Mouse (Mus musculus): ENCODE results near the gene Ncf4.
"Not testable (repeated sequence)": the region's sequence is repeated elsewhere in the genome, so short reads cannot be mapped to it uniquely, and the experiment has no call there.

Ncf4 gene

DNA sequence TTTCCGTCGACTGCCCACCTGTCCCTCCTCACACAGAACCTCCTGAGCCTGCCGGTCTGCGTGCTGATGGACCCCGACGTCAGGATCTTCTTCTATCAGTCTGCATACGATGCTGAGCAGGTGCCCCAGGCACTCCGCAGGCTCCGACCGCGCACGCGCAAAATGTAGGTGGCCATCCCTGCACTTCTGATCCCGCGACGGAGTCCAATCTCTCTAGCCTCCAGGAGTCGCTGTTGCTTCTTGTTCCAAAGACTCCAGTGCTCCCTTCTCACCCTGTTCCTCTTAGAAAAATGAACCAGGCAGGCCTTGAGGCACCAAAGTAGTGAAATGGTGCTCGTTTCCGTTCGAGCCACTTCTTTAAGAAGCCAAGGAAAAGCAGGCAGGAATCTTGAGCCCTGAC, 10.2 kb downstream of the Ncf4 start:
- DNase-seq (ENCODE audit: low read depth), result no peak

DNA sequence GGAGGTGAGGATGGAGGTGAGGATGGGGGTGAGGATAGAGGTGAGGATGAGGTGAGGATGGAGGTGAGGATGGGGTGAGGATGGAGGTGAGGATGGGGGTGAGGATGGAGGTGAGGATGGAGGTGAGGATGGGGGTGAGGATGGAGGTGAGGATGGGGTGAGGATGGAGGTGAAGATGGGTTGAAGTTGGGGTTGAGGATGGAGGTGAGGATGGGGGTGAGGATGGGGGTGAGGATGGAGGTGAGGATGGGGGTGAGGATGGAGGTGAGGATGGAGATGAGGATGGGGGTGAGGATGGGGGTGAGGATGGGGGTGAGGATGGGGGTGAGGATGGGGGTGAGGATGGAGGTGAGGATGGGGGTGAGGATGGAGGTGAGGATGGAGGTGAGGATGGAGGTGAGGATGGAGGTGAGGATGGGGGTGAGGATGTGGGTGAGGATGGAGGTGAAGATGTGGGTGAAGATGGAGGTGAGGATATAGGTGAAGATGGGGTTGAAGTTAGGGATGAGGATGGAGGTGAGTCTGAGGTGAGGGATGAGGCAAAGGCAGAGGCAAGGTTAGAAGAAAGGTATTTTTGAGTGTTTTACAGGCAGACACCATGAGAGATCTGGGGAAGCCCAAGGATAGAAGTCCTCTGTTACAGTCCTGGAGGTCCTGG, 12.1 kb downstream of the Ncf4 start:
- DNase-seq (ENCODE audit: low read depth), result not testable (repeated sequence)

DNA sequence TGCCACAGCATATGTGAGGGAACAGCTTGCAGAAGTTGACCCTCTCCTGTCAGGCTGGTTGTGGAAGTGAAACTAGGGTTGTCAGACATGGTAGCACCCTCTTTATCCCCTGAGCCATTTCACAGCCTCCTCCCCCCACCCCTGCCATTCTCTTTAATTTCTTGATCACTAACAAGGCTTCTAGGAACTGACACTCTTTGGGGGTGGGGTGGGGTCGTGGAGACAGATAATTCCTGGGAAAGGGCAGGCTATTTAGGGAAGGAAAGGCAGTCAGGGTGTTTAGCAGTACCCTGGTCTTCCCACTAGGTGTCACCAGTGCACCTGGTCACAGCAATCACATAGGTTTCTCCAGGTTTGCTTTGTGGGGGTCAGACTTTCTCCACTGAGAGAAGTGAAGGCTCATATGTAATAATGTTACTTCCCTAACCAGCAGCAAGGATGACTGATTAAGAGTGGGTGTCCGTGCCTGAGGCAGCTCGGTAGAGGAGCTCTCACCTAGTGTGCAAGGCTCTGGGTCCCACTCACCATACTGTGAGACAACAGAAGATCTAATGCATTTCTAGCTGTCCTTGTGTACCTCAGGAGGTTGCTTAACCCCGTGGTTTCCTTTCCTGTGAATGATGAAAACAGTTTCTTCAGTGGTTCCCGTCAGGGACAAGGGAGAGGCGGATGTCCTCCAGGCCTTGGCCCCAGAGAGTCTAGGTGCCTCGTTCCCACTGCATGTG, 12.9 kb downstream of the Ncf4 start:
- DNase-seq (ENCODE audit: low read depth), result peak; percentile 66

DNA sequence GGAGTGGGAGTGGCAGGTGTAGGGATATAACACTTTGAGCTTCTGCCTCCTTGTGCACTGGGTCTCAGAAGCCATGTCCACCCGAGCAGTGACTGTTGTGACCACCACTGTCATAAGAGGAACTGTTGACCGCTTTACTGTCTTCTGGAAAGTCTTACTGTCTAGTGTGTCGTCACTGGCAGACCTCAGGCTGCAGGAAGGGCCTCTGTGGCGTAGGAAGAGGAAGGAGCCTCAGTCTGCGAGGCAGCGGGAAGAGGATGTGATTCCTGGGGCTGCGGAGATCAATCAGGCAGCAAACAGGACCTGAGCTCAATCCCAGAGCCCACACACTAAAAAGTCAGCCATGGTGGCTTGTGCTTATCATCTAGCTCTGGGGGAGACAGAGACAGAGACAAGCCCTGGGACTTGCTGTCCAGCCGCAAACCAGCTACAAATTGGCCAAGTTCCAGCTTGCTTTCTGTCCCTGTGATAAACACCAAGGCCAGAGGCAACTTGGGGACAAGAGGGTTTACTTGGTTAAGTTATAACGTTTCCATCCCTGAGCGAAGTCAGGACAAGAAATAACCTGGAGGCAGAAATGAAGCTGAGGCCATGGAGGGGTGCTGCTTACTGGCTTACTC, 13.8 kb downstream of the Ncf4 start:
- no peak for DNase-seq (ENCODE audit: low read depth)

DNA sequence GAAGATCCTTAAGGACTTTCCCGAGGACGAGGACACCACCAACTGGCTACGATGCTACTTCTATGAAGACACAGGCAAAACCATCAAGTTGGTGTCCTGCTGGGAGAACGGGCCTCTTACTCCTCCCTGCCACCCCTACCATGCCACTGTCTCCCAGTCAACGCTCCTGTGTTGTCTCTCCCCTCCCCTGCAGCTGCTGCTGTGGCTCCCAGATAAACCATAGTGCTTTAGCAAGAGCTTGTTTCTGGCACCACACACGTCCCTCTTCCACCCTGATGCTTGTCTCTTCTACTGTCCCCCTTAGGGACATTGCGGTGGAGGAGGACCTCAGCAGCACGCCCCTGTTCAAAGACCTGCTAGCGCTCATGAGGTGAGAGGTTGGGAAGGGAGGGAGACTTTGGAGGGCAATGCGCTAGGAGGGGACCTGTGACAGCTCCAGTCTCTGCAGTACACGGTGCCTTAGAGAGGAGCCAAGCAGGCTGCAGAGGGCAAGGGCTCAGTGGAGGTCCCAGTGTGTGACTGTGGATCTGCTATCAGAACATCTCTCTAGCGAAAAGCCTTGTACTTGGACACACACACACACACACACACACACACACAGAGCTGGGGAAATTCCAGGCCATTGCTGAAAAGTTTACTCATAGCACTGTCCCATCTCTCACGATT, 16.2 kb downstream of the Ncf4 start:
- DNase-seq (ENCODE audit: low read depth), result no peak

DNA sequence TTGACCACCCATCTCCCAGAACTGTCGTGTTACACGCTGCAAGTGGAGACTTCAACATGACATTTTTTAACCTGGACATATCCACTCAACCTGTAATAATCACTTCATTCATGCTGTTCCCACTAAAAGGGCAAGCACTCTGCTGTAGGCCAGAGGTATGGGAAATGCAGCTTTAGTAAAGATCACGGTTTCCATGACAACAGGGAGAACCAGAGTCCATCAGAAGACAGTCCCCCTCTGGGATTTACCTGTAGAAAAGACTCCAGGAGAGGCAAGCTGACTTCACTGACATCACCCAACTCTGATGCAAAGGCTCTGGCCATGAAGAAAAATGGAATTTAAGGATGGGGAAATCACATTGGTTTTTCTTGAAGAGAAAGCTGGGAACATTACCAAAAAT, 18.7 kb downstream of the Ncf4 start:
- DNase-seq (ENCODE audit: low read depth), result no peak

DNA sequence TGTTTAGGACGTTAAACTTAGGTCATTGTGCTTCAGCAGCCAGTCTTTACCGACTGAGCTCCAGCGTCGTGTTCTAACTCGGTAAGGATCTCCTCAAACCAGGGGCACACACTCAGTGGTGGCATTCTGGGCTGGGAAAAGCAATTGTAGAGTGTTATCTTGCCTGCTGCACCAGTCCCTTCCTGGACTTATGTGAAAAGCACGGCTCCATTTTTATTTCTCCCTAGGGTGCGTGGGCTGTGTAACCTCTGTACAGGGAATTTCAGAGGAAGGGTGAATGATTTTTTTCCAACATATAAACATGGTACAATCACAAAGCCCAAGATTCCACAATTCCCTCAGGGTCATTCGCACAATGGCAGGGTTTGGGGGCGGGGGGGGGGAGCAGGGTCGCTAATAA, 22.8 kb downstream of the Ncf4 start:
- no peak for DNase-seq (ENCODE audit: low read depth)

DNA sequence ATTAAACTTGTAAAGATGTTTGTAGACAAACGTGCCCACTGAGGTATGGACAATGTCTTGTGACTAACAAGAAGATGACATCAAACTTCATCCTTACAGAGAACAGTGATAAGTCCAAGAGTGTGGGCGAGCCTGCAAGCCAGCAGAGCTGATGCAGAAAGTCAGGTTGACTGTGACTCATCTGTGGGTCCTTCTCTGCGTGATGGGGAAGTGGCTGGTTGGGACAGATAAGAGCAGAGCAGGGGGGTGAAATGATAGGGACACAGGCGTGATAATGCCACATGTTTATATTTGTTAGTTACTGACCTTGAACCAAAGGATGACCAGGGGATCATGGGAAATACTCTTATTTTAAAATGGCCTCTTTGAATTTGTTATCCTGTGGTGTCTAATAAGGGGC, 23.3 kb downstream of the Ncf4 start:
- no peak for DNase-seq (ENCODE audit: low read depth)

DNA sequence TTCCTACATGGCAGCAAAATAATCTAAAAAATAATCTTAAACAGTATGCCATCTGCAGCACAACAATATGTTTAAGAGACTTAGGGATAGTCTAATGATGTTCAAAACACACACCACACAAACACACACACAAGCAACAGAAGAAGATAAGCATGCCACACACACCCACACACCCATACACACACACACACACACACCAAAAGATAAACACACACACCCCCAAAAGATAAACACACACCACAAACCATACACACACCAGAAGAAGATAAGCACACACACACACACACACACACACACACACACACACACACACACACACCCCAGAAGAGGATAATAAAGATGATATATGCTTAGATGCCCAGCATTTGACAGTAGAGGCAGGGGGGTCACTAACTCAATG, 26.6 kb downstream of the Ncf4 start:
- DNase-seq (ENCODE audit: low read depth), result no peak

DNA sequence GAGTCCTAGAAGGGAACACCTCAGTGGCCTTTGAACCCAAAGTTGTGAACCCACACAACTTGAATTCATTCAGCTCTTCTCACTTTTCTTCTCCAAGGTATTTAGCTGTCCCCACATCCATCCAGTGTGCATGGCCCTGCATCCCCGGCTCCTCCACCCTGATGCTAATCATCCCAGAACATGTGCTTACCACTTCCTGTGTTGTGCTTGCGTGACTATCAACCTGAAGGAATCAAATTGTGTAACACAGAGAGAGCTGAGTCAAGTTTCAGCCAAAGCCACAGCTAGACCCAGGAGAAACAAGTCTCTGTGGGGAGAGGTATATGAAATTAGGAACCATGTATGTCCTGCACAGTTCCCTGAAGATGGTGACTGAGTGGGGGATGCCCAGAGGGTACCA, 33.7 kb downstream of the Ncf4 start:
- no peak for DNase-seq (ENCODE audit: low read depth)

DNA sequence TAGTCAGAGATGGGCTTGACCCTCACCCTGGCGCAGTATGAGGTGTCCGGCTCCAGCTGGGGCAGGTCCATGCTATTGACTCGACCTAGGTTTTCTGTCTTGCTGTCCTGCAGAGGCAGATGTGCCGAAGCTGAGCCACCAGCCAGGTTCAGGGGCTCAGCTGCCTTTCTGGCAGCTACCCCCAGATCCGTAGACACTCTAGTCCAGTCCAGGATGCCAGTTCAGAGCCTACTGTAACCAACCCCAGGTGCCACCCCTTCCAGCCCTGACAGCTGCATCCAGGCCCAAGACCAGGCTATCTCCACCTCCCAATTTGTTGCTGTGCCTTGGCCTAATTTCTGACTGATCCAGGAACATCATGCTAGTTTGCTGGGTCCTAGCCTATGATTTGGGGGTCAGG, 43.3 kb downstream of the Ncf4 start:
- DNase-seq (ENCODE audit: low read depth), result no peak

DNA sequence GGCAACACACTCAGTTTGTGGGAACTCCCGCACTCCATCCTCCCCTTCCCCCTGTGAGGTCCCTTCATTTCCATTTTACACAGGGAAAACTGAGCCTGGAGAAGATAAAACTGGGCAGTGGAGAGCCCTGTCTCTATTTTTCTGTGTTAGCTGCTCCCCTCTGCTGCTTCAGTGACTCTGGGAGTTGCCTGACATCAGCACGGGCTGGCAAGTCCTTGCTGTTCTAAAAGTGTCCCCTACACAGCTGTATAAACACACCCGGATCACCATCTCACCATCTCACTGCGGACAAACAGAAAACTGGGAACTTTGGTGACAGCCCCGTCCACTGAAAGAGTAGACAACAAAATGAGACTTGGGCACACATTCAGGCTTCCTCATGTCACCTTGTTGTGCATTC, 45.2 kb downstream of the Ncf4 start:
- not testable (repeated sequence) for DNase-seq (ENCODE audit: low read depth)

DNA sequence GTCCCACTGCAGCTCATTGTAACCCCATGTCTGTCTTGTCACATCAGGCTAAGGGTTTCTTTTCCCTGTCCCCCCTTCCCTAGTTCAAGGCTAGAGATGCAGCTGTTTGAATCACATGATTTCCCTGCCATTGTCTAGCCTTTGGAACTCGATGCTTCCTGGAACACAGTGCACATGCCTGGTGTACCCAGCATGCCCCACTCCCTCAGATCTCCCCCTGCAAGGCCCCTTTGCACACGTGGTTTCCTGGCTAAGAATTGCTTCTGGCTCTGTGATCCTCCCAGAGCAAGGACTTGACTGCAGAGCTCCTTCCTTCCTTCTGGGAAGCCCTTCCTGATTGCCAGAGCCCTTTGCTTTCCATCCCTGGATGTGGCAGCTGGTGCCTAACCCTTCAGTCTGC, 48.6 kb downstream of the Ncf4 start:
- DNase-seq (ENCODE audit: low read depth), result not testable (repeated sequence)

DNA sequence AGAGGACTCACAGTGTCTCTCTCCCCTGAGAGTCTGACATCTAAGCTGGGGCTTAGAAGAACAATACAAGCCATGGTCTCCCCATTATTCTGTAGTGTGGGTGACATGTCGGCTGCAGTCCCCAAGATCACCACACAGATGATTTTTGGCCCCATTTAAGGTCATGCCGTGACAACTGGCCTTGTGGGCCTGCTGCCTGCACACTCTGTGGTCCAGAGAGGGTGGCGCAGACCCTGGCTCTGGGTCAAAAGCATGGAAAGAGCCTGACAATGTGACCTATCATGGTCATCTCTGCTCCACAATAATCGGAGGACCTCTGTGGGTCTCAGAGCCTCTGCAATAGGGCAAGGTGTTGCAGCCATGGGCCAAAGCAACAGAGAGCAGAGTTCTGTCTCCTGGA, 49.1 kb downstream of the Ncf4 start:
- DNase-seq (ENCODE audit: low read depth), result no peak

DNA sequence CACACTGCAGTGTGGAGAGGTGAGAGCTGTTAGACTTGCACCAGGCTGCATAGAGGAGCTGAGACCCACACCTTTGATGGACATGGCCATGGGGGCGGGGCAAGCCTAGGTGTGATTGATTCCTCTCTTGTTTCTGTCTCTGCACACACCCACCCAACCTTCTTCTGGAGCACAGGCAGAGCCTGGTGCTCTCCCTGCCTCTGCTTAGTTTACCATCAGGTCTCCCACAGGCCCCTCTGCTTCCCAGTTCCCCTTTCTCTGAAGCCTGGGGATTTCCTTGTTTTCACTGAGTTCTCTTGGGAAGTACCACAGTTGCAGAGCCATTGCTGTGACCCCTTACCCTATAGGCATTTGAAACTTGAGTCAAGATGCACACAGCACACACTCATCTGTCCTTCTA, 54.0 kb downstream of the Ncf4 start:
- no peak for DNase-seq (ENCODE audit: low read depth)

DNA sequence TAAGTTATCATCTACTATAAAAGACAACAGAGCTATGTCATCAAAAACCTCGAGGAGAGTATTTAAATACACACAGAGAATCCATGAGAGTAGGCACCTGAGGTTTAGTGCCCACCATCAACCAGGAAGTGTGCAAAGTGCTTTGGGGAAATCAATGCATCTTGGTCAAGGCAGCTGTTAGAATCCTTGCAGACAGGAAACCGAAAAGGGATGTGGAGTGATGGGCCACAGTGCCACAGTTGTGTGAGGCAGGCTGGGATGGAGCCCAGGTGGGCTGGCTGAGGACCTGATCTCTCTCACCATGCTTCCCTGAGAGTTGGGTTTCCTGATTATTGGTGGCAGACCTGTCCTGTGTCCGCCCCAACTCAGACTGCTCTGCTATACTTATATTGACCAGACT, 55.0 kb downstream of the Ncf4 start:
- no peak for DNase-seq (ENCODE audit: low read depth)

DNA sequence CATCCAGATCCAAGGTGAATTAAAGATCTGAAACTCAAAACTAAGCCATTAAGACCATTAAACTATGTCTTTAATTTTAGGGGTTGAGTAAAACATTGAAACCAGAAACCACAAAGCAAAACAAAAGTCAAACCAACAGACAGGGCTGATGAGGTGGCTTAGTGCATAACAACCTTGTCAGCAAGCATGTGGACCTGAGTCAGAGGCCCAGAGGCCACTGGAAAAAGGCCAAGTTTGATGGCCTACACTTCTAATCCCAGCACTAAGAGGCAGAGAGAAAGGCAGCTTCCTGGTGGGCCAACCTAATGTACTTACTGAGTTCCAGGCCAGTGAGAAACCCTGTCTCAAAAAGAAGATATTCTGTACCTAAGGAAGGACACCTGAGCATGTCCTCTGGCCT, 56.2 kb downstream of the Ncf4 start:
- peak; percentile 29 for DNase-seq (ENCODE audit: low read depth)

DNA sequence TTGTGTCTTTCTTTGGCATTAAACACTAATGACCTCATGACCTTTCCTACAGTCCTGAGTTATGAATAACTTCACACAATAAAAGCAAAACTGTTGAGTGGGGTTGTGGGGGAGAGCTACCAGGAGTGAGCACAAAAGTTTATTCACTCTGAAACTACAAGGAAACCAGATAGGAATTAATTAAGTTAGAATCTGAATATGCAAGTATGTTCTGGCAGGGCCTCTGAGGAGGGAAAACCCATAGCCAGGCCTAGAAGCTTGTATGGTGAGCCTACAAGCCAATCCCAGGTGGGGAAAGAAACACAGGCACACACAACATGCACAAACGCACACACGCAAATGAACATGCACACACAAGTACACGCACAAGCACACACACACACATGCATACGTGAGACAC, 58.1 kb downstream of the Ncf4 start:
- DNase-seq (ENCODE audit: low read depth), result no peak

DNA sequence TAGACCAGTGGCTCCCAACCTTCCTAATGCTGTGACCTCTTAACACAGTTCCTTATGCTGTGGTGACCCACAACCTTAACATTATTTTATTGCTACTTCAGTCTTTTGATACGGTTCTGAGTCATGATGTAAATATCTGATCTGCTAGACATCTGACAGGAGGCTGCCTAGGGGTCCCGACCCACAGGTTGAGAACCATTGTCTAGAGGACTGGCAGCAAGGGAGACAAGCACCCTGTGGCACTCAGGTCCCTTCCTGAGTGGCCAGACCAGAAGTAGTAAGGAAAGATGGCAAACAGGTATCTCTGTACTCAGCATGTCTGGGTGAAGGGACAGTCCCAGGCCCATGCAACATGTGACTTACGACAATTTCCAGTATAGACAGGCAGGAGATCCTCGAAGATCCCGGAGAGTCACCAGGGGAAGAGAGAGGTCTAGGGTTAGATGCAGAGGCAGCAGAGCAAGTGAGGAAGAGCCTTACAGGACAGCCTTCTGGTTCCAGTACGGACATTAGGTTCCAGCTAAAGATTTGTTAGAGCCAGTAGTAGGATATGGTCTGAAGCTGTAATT, 59.1 kb downstream of the Ncf4 start:
- no peak for DNase-seq (ENCODE audit: low read depth)

DNA sequence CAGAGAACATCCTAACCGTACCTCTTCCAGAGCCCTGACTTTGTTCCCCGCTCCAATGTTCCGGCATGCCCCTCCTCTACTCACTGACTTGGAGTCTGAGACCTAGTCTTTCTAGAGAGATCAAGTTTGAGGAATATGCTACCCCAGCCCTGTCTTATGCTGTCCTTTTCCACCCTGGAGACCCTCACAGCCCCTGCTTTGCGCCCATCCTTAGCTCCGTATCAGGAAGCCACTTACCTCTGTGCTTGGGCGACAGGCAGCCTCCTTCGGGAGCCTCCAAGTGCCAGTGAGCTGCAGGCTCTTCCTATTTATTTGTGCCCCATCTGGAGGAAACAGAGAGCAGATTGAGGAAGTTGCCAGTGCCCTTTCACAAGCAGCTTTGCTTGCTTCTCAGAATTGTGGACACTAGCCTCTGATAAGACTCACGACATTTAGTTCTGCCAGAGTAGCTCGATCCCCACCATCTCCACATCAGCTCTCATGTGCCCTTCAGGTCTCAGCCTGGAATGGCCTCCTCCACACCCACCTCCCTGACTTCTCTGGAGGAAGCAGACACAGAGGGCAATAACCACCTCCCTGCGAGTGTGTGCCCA, 60.8 kb downstream of the Ncf4 start, which contains the start of gene Csf2rb2:
Gene Csf2rb2 (minus strand): TSS at position 381 of the 593 bp plus-strand sequence.
- no peak for DNase-seq (ENCODE audit: low read depth)

DNA sequence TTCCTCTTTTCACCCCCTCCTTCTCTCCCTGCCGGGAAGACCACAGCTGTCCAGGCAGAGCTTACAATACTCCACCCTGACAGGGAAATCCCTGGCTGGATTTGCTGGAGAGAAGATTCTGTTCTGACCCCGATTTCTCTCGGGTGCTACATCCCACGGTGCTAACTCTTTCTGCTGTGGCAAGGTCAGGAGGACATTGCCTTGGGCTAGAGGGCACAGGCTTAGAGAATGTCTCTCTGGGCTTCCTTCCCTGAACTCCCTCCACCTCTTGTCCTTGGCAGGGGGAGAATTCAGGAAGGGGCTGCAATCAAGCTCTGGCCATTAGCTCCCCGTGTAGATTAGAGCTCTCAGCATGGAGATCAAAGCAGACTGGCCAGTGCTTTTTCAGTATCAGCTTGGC, 65.3 kb downstream of the Ncf4 start:
- DNase-seq (ENCODE audit: low read depth), result no peak

DNA sequence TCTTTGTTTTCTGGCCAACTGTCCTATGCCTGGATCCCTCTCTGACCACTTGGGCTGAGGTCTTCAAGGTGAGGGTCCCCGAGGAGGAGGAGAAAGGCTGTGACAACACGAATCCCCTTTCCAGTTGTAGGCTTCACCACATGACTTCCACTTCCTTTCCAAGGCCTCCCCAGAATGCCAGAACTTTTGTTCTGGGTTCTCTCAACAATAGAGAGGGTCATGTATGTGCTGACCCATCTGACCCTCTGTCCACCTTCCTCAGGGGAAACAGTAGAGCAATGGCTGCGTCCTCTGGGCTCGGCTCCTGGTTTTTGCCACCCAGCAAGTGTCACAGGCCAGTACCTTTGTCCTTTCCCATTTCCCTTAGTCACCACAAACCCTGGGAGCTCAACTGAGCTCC, 66.4 kb downstream of the Ncf4 start:
- DNase-seq (ENCODE audit: low read depth), result no peak
